Mouse (Mus musculus) lung, adult 18-20 months (tissue): ENCODE measurements around the gene Efcab5.
"Not testable (repeated sequence)": the region's sequence is repeated elsewhere in the genome, so short reads cannot be mapped to it uniquely, and the experiment has no call there.

ENCODE experiments used
- DNase-seq, 2 experiments: peaks; one replicate each; pipeline ENCODE4 v3.0.0; 2022; ENCODE audit warnings: mixed read lengths in 2 of 2

Efcab5 gene

GRCm38 (mm10) chr11:77095206-77095605 is 93.6 kb downstream of the Efcab5 start:
- no peak for DNase-seq

- no peak for DNase-seq
These were observed 94.6 kb downstream of the Efcab5 start for GRCm38 (mm10) chr11:77094136-77094535.

GRCm38 (mm10) chr11:77093208-77093607 is 95.6 kb downstream of the Efcab5 start:
- no peak for DNase-seq

GRCm38 (mm10) chr11:77089162-77089561 is 99.6 kb downstream of the Efcab5 start:
- no peak for DNase-seq

- DNase-seq = no peak
These were observed 101.8 kb downstream of the Efcab5 start for GRCm38 (mm10) chr11:77087004-77087403.

GRCm38 (mm10) chr11:77084001-77084682 is 104.6 kb downstream of the Efcab5 start:
- DNase-seq = no peak

- DNase-seq = no peak
These were observed 109.4 kb downstream of the Efcab5 start for GRCm38 (mm10) chr11:77079361-77079760.

GRCm38 (mm10) chr11:77078273-77079134 is 110.3 kb downstream of the Efcab5 start, which contains the start of gene Nsrp1:
TSS of gene Nsrp1 (minus strand) at chr11:77078435.
- peak; percentile 93 to 94 for DNase-seq

- no peak for DNase-seq
These were observed 111.0 kb downstream of the Efcab5 start for GRCm38 (mm10) chr11:77077792-77078191.

GRCm38 (mm10) chr11:77077331-77077730 is 111.4 kb downstream of the Efcab5 start:
- DNase-seq = not testable (repeated sequence)

- DNase-seq = peak in 1 of 2 experiments; percentile 7
These were observed 118.0 kb downstream of the Efcab5 start for GRCm38 (mm10) chr11:77070721-77071120.

GRCm38 (mm10) chr11:77068825-77069224 is 119.9 kb downstream of the Efcab5 start:
- DNase-seq = no peak

- no peak for DNase-seq
These were observed 125.4 kb downstream of the Efcab5 start for GRCm38 (mm10) chr11:77063406-77063805.

GRCm38 (mm10) chr11:77061951-77062350 is 126.8 kb downstream of the Efcab5 start:
- no peak for DNase-seq

GRCm38 (mm10) chr11:77042816-77043215 is 146.0 kb downstream of the Efcab5 start:
- no peak for DNase-seq

- no peak for DNase-seq
These were observed 146.9 kb downstream of the Efcab5 start for GRCm38 (mm10) chr11:77041891-77042290.
